Mouse (Mus musculus) heart, postnatal 0 days (tissue): Measurements from ENCODE around the gene Gm14440. TPM values are rescaled to one million over a fixed set of nuclear protein-coding genes. Genes with fewer than 3 reads are reported as not detected.
"Not testable (repeated sequence)": the region's sequence is repeated elsewhere in the genome, so short reads cannot be mapped to it uniquely, and the experiment has no call there.

Experiments used
- ATAC-seq: fragments of 200-750 bp; cut with Nextera tagmentation; 2 replicates; pipeline ENCODE4 v1.8.0; 2017; ENCODE audit warnings: low read depth, moderate number of reproducible peaks, moderate library complexity; ENCODE audit not compliant: insufficient read depth
- DNase-seq: peaks from one replicate; pipeline ENCODE4 v3.0.0-alpha.2; 2016; ENCODE audit warnings: low spot score
- H3K27ac ChIP-seq: fragments of 300-500 bp; sonication (generic); 2 replicates; pipeline ENCODE4 v1.5.1; 2014; ENCODE audit warnings: low read depth, mild to moderate bottlenecking
- H3K27me3 ChIP-seq: fragments of 300-500 bp; sonication (generic); 2 replicates; pipeline ENCODE4 v1.6.1; 2014; ENCODE audit warnings: low read length, mixed read lengths; ENCODE audit not compliant: control insufficient read depth, insufficient read depth
- H3K36me3 ChIP-seq: fragments of 300-500 bp; sonication (generic); replicated peaks from 2 replicates; pipeline ENCODE4 v1.6.1; 2014; ENCODE audit warnings: low read length, mixed read lengths; ENCODE audit not compliant: control insufficient read depth, insufficient read depth
- H3K4me1 ChIP-seq: fragments of 300-500 bp; sonication (generic); 2 replicates; pipeline ENCODE4 v1.6.1; 2014; ENCODE audit warnings: antibody characterized with exemption; ENCODE audit not compliant: control insufficient read depth, insufficient read depth
- H3K4me2 ChIP-seq: fragments of 300-500 bp; sonication (generic); 2 replicates; pipeline ENCODE4 v1.6.1; 2014; ENCODE audit warnings: low read depth, mild to moderate bottlenecking, low read length, moderate library complexity
- H3K4me3 ChIP-seq: fragments of 300-500 bp; sonication (generic); 2 replicates; pipeline ENCODE4 v1.5.1; 2014; ENCODE audit warnings: low read depth, low read length
- H3K9ac ChIP-seq: fragments of 300-500 bp; sonication (generic); replicated peaks from 2 replicates; pipeline ENCODE4 v1.6.1; 2014; ENCODE audit warnings: low read depth, low read length, mixed read lengths
- H3K9me3 ChIP-seq: fragments of 300-500 bp; sonication (generic); replicated peaks from 2 replicates; pipeline ENCODE4 v1.6.1; 2016; ENCODE audit warnings: low read length; ENCODE audit not compliant: control insufficient read depth
- WGBS: fragments of 180-500 bp; shearing (Covaris S2); extraction: QIAGEN DNeasy Blood & Tissue Kit; methylation state at CpG from one replicate; pipeline ENCODE4 v1.1.7; 2014; 5-methylcytosine and 5-hydroxymethylcytosine counted together
- polyA plus RNA-seq: library from polyadenylated mRNA; unstranded; fragments of >200 nt; fragmentation: Nextera tagmentation; extraction: Ambion mirVana; gene quantifications from 2 replicates; pipeline ENCODE4 v1.2.1, GENCODE M21; 2015
- total RNA-seq: library from RNA; depleted of rRNA; stranded (reverse); fragments of >200 nt; gene quantifications from 2 replicates; pipeline ENCODE4 v1.2.3, GENCODE M21; 2014; ENCODE audit warnings: low replicate concordance; rRNA removed

Gm14440 gene
- total RNA-seq, result 2.9 TPM in 1 of 2 replicates, not detected in the other
- not detected in 2 replicates for polyA plus RNA-seq

- H3K27me3 ChIP-seq, H3K4me1 ChIP-seq, H3K9ac ChIP-seq, H3K4me2 ChIP-seq, H3K27ac ChIP-seq, H3K4me3 ChIP-seq, H3K36me3 ChIP-seq, ATAC-seq, DNase-seq, H3K9me3 ChIP-seq: not testable (repeated sequence)
- no CpG with 5 or more reads among the region's 6 CpGs for WGBS
These were observed at the start of gene Gm14440 for GRCm38 (mm10) chr2:175274825-175275224. TSS of gene Gm14440 (plus strand) at chr2:175275125.

Other genes with a start within 250 kb of the Gm14440 start
- not detected in 2 replicates for gene Gm14393, start 207.3 kb upstream of the Gm14440 start, total RNA-seq
- gene Gm14393, start 207.3 kb upstream of the Gm14440 start, polyA plus RNA-seq, result 0.74 and 1.8 TPM in 2 replicates
- gene Gm14399, start 133.1 kb upstream of the Gm14440 start, total RNA-seq, result 2.2 and 16.4 TPM in 2 replicates
- 3.6 and 4.1 TPM in 2 replicates for gene Gm14399, start 133.1 kb upstream of the Gm14440 start, polyA plus RNA-seq
- 7.5 TPM in 1 of 2 replicates, not detected in the other for gene Gm14443, start 99.3 kb upstream of the Gm14440 start, total RNA-seq
- 0.16 and 0.26 TPM in 2 replicates for gene Gm14443, start 99.3 kb upstream of the Gm14440 start, polyA plus RNA-seq
- gene Gm14391, start 68.2 kb upstream of the Gm14440 start, total RNA-seq, result 5.3 and 7.5 TPM in 2 replicates
- gene Gm14391, start 68.2 kb upstream of the Gm14440 start, polyA plus RNA-seq, result 3.8 and 6.3 TPM in 2 replicates
- 3.4 and 3.6 TPM in 2 replicates for gene Gm4631, start 63.1 kb downstream of the Gm14440 start, total RNA-seq
- gene Gm4631, start 63.1 kb downstream of the Gm14440 start, polyA plus RNA-seq, result 4.7 and 5.7 TPM in 2 replicates
- 0.54 and 2.5 TPM in 2 replicates for gene Zfp968, start 97.3 kb downstream of the Gm14440 start, total RNA-seq
- gene Zfp968, start 97.3 kb downstream of the Gm14440 start, polyA plus RNA-seq, result 5.3 and 6.3 TPM in 2 replicates
- 6.9 and 19.7 TPM in 2 replicates for gene Gm4724, start 160.7 kb downstream of the Gm14440 start, total RNA-seq
- gene Gm4724, start 160.7 kb downstream of the Gm14440 start, polyA plus RNA-seq, result 8.9 and 15.5 TPM in 2 replicates
- 6.5 and 11.0 TPM in 2 replicates for gene Zfp965, start 194.9 kb downstream of the Gm14440 start, total RNA-seq
- 5.6 and 6.6 TPM in 2 replicates for gene Zfp965, start 194.9 kb downstream of the Gm14440 start, polyA plus RNA-seq